Mouse (Mus musculus) CD4-positive, CD25-positive, alpha-beta regulatory T cell, adult 2 months (primary cell): ENCODE results near the gene Bend6.
"Not testable (repeated sequence)": the region's sequence is repeated elsewhere in the genome, so short reads cannot be mapped to it uniquely, and the experiment has no call there.

Source experiments
- DNase-seq: peaks from one replicate; pipeline ENCODE4 v3.0.0-alpha.2; 2012; ENCODE audit warnings: low read depth, low spot score

Bend6 gene

GRCm38 (mm10) chr1:33906927-33907326 lies 689 bp downstream of the Bend6 start:
- DNase-seq = no peak

DNA sequence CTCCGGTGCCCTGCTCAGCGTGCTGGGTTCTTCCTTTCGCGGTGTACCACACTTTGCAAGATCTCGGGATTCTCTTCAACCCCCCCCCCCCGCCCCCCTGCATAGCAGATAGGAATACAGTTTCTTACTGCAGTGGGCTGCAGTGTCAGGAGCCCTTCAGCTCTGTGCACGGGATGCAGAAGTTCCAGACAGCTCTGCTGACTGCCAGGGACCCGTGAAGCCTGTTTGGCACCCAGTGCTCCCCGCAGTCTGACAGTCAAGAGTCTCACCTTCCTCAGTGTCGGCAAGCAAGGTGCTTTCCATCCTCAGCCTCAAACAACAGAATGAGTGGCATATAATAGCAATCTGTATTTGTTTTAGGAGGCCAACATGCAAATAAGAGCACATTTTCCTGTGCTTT lies 1.4 kb downstream of the Bend6 start:
- DNase-seq = no peak

GRCm38 (mm10) chr1:33903587-33903986 lies 4.0 kb downstream of the Bend6 start:
- no peak for DNase-seq

GRCm38 (mm10) chr1:33900175-33900574 lies 7.4 kb downstream of the Bend6 start:
- DNase-seq = no peak

DNA sequence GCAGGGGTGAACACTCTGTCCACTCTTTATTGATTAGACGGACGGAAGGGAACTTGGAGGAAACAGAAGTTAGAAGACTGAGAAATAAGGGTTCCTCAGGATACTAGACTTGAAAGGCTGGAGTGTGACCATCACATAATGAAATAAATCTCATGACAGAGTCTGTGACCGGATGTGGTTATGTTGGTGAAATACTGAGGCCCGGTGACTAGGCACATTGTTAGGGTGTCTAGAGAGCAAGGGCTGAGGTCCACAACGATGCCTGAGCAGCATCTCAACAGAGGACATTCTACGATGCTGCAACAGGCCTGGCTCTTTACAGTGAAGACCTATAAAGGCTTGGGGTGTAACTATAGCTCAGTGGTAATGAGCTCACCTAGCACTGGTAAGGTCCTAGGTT lies 9.2 kb downstream of the Bend6 start:
- DNase-seq = no peak

DNA sequence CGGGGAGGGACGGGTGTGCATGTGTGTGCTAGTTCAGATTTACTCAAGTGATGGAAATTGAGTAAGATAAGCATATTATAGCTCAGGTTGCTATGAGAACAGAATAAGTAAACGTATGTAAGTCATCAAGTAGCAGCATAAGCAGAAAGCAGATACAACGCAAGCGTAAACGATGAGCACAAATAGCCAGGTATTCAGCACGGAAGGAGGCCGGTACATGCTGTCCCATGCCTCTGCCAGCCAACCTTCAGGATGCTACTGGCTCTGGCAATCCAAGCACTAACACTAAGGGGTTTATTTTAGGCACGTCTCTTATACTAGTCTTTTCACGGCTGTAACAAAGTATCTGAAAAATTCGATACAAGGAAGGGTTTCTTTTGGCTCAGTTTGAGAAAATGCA lies 10.2 kb downstream of the Bend6 start:
- no peak for DNase-seq

GRCm38 (mm10) chr1:33896666-33897065 lies 10.9 kb downstream of the Bend6 start:
- DNase-seq = no peak

GRCm38 (mm10) chr1:33896116-33896515 lies 11.5 kb downstream of the Bend6 start:
- no peak for DNase-seq

- peak; percentile 74 for DNase-seq
These were observed 14.8 kb downstream of the Bend6 start for GRCm38 (mm10) chr1:33892784-33893183.

- peak; percentile 88 for DNase-seq
These were observed 24.3 kb downstream of the Bend6 start for GRCm38 (mm10) chr1:33883102-33883839.

- no peak for DNase-seq
These were observed 29.4 kb downstream of the Bend6 start for GRCm38 (mm10) chr1:33878170-33878569.

GRCm38 (mm10) chr1:33876416-33876815 lies 31.2 kb downstream of the Bend6 start:
- DNase-seq = no peak

GRCm38 (mm10) chr1:33875691-33876090 lies 31.9 kb downstream of the Bend6 start:
- peak; percentile 69 for DNase-seq

DNA sequence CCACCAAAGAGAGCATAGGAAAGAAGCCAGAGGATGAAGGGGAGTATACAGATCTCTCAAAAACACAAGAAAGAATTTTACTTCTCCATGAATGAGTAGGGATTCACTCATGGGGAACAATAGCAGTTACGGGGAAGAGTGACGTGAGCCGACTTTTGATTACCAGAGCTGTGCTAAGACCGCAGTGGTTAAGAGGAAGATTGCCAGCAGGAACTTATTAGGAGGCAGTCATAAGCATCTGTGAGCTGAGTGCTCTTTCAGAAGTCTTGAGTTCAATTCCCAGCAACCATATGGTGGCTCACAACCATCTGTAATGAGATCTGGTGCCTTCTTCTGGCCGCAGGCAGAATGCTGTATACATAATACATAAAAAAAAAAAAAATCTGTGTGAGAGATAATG lies 34.1 kb downstream of the Bend6 start:
- DNase-seq = no peak

- no peak for DNase-seq
These were observed 38.2 kb downstream of the Bend6 start for GRCm38 (mm10) chr1:33869437-33869836.

DNA sequence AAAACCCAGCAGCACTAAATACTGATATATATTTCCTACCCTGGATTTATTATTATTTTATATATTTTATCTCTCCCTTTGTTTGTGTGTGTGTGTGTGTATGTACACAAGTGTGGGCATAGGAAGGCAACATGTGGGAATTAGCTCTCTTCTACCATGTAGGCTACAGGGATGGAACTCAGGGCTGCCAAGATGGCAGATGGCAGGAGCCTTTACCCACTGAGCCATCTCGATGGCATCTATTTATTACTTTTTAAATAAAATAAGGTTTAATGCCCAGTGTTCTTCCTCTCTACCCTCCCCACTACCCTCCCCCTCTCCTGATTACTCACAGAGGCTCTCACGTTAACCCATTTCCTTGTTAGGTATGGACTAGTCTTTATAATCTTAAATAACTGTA lies 38.6 kb downstream of the Bend6 start:
- no peak for DNase-seq

GRCm38 (mm10) chr1:33846807-33847206 lies 60.8 kb downstream of the Bend6 start:
- DNase-seq = peak; percentile 5

DNA sequence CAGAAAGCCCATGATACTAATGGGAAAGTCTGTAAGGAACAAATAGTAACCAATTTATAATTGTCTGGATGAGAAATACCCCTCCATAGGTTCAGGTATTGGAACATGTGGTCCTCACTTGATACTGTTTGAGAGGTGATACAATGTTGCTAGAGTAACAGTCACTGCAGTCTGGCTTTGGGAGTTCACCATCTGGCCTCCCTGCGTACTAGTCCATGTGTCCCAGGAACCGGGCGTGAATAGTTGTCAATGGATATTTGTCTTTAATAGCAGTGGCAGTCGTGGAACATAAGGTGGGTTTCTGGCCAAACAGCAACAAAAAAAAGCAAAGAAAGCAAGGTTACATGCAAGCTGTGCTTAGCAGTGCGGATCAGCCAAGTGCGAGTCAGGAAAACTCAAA lies 63.8 kb downstream of the Bend6 start:
- no peak for DNase-seq

DNA sequence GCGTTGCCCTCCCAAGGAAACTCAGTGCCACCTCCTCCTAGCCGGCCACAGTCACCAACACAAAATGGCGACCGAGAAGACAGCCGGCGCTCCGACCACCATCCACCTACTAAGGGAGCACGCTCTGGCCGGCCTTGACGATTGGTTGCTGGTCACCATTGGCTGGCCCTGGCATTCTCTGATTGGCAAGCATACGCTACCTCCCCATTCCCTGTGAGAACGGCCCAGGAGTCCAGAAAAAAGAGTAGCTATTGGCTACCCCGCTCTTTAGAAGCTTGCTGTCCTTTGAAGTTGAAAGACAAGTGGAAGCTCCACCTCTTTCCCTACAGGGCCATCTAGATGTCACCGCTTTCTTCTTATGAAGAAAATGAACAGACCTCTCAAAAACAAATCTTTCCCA lies 68.7 kb downstream of the Bend6 start:
- not testable (repeated sequence) for DNase-seq

DNA sequence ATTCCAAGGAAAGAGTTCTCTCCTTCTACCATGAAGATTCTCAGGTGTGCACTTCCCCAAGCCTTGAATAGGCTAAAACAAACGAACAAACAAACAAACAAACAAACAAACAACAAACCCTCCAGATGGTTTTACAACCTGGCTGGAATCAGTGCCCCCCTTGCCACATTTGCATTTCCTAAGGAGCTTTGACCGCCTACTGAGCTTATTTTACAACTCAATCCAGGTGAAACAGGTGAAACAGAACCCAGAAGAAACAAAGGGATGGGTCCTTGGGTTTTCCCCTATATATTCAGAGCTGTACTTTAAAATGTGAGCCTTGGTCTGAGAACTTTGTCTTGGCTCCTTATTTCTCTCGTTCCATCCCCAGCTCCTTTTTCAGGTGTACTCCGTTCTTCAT lies 77.0 kb downstream of the Bend6 start:
- no peak for DNase-seq

DNA sequence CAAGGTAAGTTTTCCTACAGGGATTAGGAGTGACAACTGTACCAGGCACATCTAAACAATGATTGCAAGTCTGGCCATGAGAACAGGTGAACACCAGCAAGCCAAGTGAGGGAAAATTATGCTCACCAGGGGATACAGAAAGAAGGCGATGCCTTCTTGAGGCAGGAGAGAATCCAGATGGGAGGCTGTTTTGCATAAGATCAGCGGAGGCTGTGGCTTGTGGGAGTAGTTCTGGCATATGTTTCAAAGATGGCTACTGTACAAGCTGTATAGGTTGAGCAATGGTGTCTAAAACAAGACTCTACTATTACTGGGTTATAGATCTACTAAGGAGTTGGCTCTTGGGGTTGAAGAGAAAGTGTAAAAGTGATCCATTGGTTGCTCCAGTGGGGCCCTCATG lies 89.7 kb downstream of the Bend6 start:
- no peak for DNase-seq

- DNase-seq = peak; percentile 91
These were observed 93.5 kb downstream of the Bend6 start, which contains the start of gene Zfp451 for GRCm38 (mm10) chr1:33813868-33814794. Gene Zfp451 (minus strand): TSS chr1:33814595.

DNA sequence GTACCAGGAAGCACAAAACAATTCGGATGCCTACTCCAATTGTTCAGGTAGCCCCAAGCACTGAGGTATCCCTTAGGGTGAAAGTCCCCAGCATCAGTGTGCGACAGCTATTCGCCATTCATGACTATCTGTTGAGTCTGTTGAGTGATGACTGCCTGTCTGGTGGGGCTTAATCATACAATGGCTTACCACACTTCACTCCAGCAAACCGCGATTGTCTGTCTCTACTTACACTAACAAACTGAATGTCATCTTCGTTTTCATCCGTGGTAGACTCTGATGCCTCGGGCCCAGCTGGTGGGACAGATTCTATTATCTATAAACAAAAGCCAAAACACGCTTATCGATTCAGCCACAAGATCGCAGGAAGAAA lies 94.1 kb downstream of the Bend6 start:
- peak; percentile 17 for DNase-seq
